Mouse (Mus musculus) fat pad, adult 2 months (tissue): ENCODE measurements at regions not wholly inside any gene's neighbourhood (a gene's known extent, or its start where the extent isn't known, plus 50 kb on each side); places are given as distances from the start of the nearest gene placed in this dataset.

Source experiments
- DNase-seq: peaks from one replicate; pipeline ENCODE4 v3.0.0-alpha.2; 2011; ENCODE audit warnings: low read depth, low spot score; ENCODE audit errors: extremely low read depth

- no peak for DNase-seq
These were observed 218.3 kb downstream of the Myo1b start for GRCm38 (mm10) chr1:51697265-51698192.

- no peak for DNase-seq
These were observed 218.2 kb upstream of the Nabp1 start for GRCm38 (mm10) chr1:51696471-51696870.

- no peak for DNase-seq
These were observed 212.7 kb upstream of the Nabp1 start for GRCm38 (mm10) chr1:51690878-51691277.

- DNase-seq, result no peak
These were observed 211.4 kb upstream of the Nabp1 start for GRCm38 (mm10) chr1:51689461-51690223.

- no peak for DNase-seq
These were observed 210.7 kb upstream of the Nabp1 start for GRCm38 (mm10) chr1:51688946-51689345.

- DNase-seq, result no peak
These were observed 210.0 kb upstream of the Nabp1 start for GRCm38 (mm10) chr1:51688224-51688545.

GRCm38 (mm10) chr1:51687484-51688223 lies 209.4 kb upstream of the Nabp1 start:
- no peak for DNase-seq

GRCm38 (mm10) chr1:51686759-51687158 lies 208.5 kb upstream of the Nabp1 start:
- DNase-seq, result no peak

- DNase-seq, result no peak
These were observed 204.0 kb upstream of the Nabp1 start for GRCm38 (mm10) chr1:51682273-51682672.

GRCm38 (mm10) chr1:51681872-51682271 lies 203.6 kb upstream of the Nabp1 start:
- no peak for DNase-seq

GRCm38 (mm10) chr1:51680725-51681124 lies 202.5 kb upstream of the Nabp1 start:
- DNase-seq, result no peak

- DNase-seq, result no peak
These were observed 200.2 kb upstream of the Nabp1 start for GRCm38 (mm10) chr1:51678290-51678928.

- no peak for DNase-seq
These were observed 199.6 kb upstream of the Nabp1 start for GRCm38 (mm10) chr1:51677802-51678201.

GRCm38 (mm10) chr1:51671691-51672090 lies 193.5 kb upstream of the Nabp1 start:
- DNase-seq, result no peak

GRCm38 (mm10) chr1:51671287-51671686 lies 193.1 kb upstream of the Nabp1 start:
- no peak for DNase-seq

GRCm38 (mm10) chr1:51670009-51670408 lies 191.8 kb upstream of the Nabp1 start:
- DNase-seq, result no peak

- DNase-seq, result no peak
These were observed 190.7 kb upstream of the Nabp1 start for GRCm38 (mm10) chr1:51668881-51669280.

GRCm38 (mm10) chr1:51660531-51660930 lies 182.3 kb upstream of the Nabp1 start:
- DNase-seq, result no peak

- no peak for DNase-seq
These were observed 179.0 kb upstream of the Nabp1 start for GRCm38 (mm10) chr1:51657203-51657602.

- DNase-seq, result no peak
These were observed 172.4 kb upstream of the Nabp1 start for GRCm38 (mm10) chr1:51650653-51650995.
